Mouse (Mus musculus): ENCODE data around the gene Hs3st4.

DNA sequence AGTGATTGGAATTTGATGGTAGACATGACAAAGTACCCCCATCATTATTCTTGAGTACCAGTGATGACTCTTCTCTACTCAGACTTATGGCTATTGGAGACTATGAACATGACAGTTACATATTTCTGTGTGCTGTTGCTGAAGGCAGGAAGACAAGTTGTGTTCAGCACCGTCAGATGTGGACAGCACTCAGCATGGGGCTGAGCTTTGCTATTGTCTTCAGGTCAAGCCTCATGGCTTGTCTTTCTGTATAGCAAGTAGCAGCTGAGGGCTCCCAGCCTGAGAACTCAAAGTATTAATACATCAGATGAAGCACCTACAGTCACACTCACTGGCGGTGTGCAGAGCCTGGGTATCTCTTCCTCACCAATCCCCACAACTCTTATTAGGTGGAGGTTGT lies 49.6 kb downstream of the Hs3st4 start:
- no peak for TF ChIP-seq CTCF (IDR thresholded peaks at IDR 0.05; ENCODE audit: extremely low read depth, insufficient read length, insufficient replicate concordance, low read depth, low read length)
- no peak for TF ChIP-seq POLR2A (IDR thresholded peaks at IDR 0.05; ENCODE audit: low read depth, low read length)
